Mouse (Mus musculus) midbrain, embryonic 15.5 days (tissue): ENCODE measurements around the gene Tom1. TPM values are rescaled to one million over a fixed set of nuclear protein-coding genes. Genes with fewer than 3 reads are reported as not detected.

Experiments used
- ATAC-seq: fragments of 200-750 bp; cut with Nextera tagmentation; replicated peaks from 2 replicates; pipeline ENCODE4 v1.8.0; 2017; ENCODE audit warnings: moderate TSS enrichment
- H3K27ac ChIP-seq: fragments of 300-500 bp; sonication (generic); 2 replicates; pipeline ENCODE4 v1.5.1; 2015; ENCODE audit warnings: mild to moderate bottlenecking, inconsistent platforms
- H3K27me3 ChIP-seq: fragments of 300-500 bp; sonication (generic); replicated peaks from 2 replicates; pipeline ENCODE4 v1.6.1; 2015; ENCODE audit warnings: inconsistent platforms
- H3K36me3 ChIP-seq: fragments of 300-500 bp; sonication (generic); replicated peaks from 2 replicates; pipeline ENCODE4 v1.6.1; 2015; ENCODE audit warnings: inconsistent platforms
- H3K4me1 ChIP-seq: fragments of 300-500 bp; sonication (generic); 2 replicates; pipeline ENCODE4 v1.6.1; 2015; ENCODE audit warnings: inconsistent platforms
- H3K4me2 ChIP-seq: fragments of 300-500 bp; sonication (generic); 2 replicates; pipeline ENCODE4 v1.6.1; 2015; ENCODE audit warnings: inconsistent platforms, mild to moderate bottlenecking, moderate library complexity
- H3K4me3 ChIP-seq: fragments of 300-500 bp; sonication (generic); 2 replicates; pipeline ENCODE4 v1.5.1; 2015; ENCODE audit warnings: mild to moderate bottlenecking, inconsistent platforms
- H3K9ac ChIP-seq: fragments of 300-500 bp; sonication (generic); 2 replicates; pipeline ENCODE4 v1.6.1; 2015; ENCODE audit warnings: mild to moderate bottlenecking, inconsistent platforms
- H3K9me3 ChIP-seq: fragments of 300-500 bp; sonication (generic); 2 replicates; pipeline ENCODE4 v1.6.1; 2016; ENCODE audit warnings: inconsistent platforms
- WGBS: fragments of 180-500 bp; shearing (Covaris S2); methylation state at CpG from one replicate; pipeline ENCODE4 v1.1.7; 2015; ENCODE audit warnings: mixed read lengths; 5-methylcytosine and 5-hydroxymethylcytosine counted together
- polyA plus RNA-seq: library from polyadenylated mRNA; unstranded; fragments of >200 nt; fragmentation: Nextera tagmentation; extraction: Ambion mirVana; gene quantifications from 2 replicates; pipeline ENCODE4 v1.2.1, GENCODE M21; 2015

The Tom1 gene
- polyA plus RNA-seq, 1 experiment from 2014 or later: 34.3 TPM

- Histone ChIP-seq H3K9ac (no peak overlapping the region), H3K9me3 (no peaks in the 10 kb centered on the region), H3K4me2 (no peak overlapping the region), H3K4me3 (no peak overlapping the region), H3K27me3 (no peaks in the 10 kb centered on the region), H3K36me3 (no peaks in the 10 kb centered on the region), H3K27ac (no peak overlapping the region), H3K4me1 (no peaks in the 10 kb centered on the region)
- ATAC-seq: no peak
- WGBS: 94% methylated on average over 4 of the region's 4 CpGs
Measured at GRCm38 (mm10) chr8:75053342-75053741, 19.8 kb downstream of the Tom1 start.

- H3K9ac ChIP-seq: no peak overlapping the region
- H3K4me3 ChIP-seq: no peak overlapping the region
- no peaks in the 10 kb centered on the region for H3K9me3 ChIP-seq
- no peaks in the 10 kb centered on the region for H3K36me3 ChIP-seq
- 98% methylated on average over 2 of the region's 2 CpGs for WGBS
- no peaks in the 10 kb centered on the region for H3K27me3 ChIP-seq
- ATAC-seq: no peak
- no peaks in the 10 kb centered on the region for H3K4me1 ChIP-seq
- no peak overlapping the region for H3K4me2 ChIP-seq
- no peak overlapping the region for H3K27ac ChIP-seq
Measured at GRCm38 (mm10) chr8:75055673-75056072, 22.2 kb downstream of the Tom1 start.

GRCm38 (mm10) chr8:75060022-75060421 is 26.5 kb downstream of the Tom1 start:
- Histone ChIP-seq H3K36me3 (0 out of 2 replicates have a peak, but pooled peaks cover 2% of the 10 kb centered on the region), H3K27ac (no peak overlapping the region), H3K9me3 (no peaks in the 10 kb centered on the region), H3K9ac (no peak overlapping the region), H3K4me3 (no peak overlapping the region), H3K4me1 (no peaks in the 10 kb centered on the region), H3K27me3 (no peaks in the 10 kb centered on the region), H3K4me2 (no peak overlapping the region)
- WGBS: 82% methylated on average over 6 of the region's 6 CpGs
- no peak for ATAC-seq

GRCm38 (mm10) chr8:75060815-75061214 is 27.3 kb downstream of the Tom1 start:
- Histone ChIP-seq H3K9me3 (no peaks in the 10 kb centered on the region), H3K36me3 (0 out of 2 replicates have a peak, but pooled peaks cover 2% of the 10 kb centered on the region), H3K27ac (no peak overlapping the region), H3K27me3 (no peaks in the 10 kb centered on the region), H3K4me1 (no peaks in the 10 kb centered on the region), H3K9ac (no peak overlapping the region), H3K4me2 (no peak overlapping the region), H3K4me3 (no peak overlapping the region)
- ATAC-seq: no peak
- whole genome bisulfite sequencing: 94% methylated on average over 2 of the region's 2 CpGs

GRCm38 (mm10) chr8:75063290-75063689 is 29.8 kb downstream of the Tom1 start:
- Histone ChIP-seq H3K4me3 (no peak overlapping the region), H3K9me3 (no peaks in the 10 kb centered on the region)

GRCm38 (mm10) chr8:75064790-75065189 is 31.3 kb downstream of the Tom1 start:
- H3K9ac ChIP-seq: no peak overlapping the region
- H3K36me3 ChIP-seq: 0 out of 2 replicates have a peak, but pooled peaks cover 2% of the 10 kb centered on the region
- no peaks in the 10 kb centered on the region for H3K27me3 ChIP-seq
- no peak overlapping the region for H3K27ac ChIP-seq
- H3K9me3 ChIP-seq: no peaks in the 10 kb centered on the region
- 82% methylated on average over 3 of the region's 3 CpGs for WGBS
- no peak overlapping the region for H3K4me2 ChIP-seq
- ATAC-seq: no peak
- no peak overlapping the region for H3K4me3 ChIP-seq
- H3K4me1 ChIP-seq: no peaks in the 10 kb centered on the region

More at GRCm38 (mm10) chr8:75063290-75063689, 29.8 kb downstream of the Tom1 start:
- no peak overlapping the region for H3K27ac ChIP-seq
- H3K9ac ChIP-seq: no peak overlapping the region
- H3K4me2 ChIP-seq: no peak overlapping the region
- WGBS: 89% methylated on average over 3 of the region's 3 CpGs
- H3K36me3 ChIP-seq: 0 out of 2 replicates have a peak, but pooled peaks cover 2% of the 10 kb centered on the region
- H3K4me1 ChIP-seq: no peaks in the 10 kb centered on the region
- ATAC-seq: no peak
- H3K27me3 ChIP-seq: no peaks in the 10 kb centered on the region

- no peaks in the 10 kb centered on the region for H3K27me3 ChIP-seq
- no peak overlapping the region for H3K4me2 ChIP-seq
- H3K9ac ChIP-seq: no peak overlapping the region
- no peak overlapping the region for H3K4me3 ChIP-seq
- H3K4me1 ChIP-seq: no peaks in the 10 kb centered on the region
- 83% methylated on average over 6 of the region's 6 CpGs for whole genome bisulfite sequencing
- no peak overlapping the region for H3K27ac ChIP-seq
- no peaks in the 10 kb centered on the region for H3K9me3 ChIP-seq
- H3K36me3 ChIP-seq: 0 out of 2 replicates have a peak, but pooled peaks cover 2% of the 10 kb centered on the region
- no peak for ATAC-seq
Measured at GRCm38 (mm10) chr8:75067287-75067686, 33.8 kb downstream of the Tom1 start.

- no peak overlapping the region for H3K27ac ChIP-seq
- no peak for ATAC-seq
- H3K9ac ChIP-seq: no peak overlapping the region
- no peak overlapping the region for H3K4me3 ChIP-seq
- 81% methylated on average over 1 of the region's 1 CpGs for WGBS
- H3K4me1 ChIP-seq: no peaks in the 10 kb centered on the region
- no peaks in the 10 kb centered on the region for H3K27me3 ChIP-seq
- H3K4me2 ChIP-seq: no peak overlapping the region
- H3K9me3 ChIP-seq: no peaks in the 10 kb centered on the region
- no peaks in the 10 kb centered on the region for H3K36me3 ChIP-seq
Measured at GRCm38 (mm10) chr8:75070297-75070696, 36.8 kb downstream of the Tom1 start.

GRCm38 (mm10) chr8:75071627-75072346 is 38.3 kb downstream of the Tom1 start:
- Histone ChIP-seq H3K27ac (no peak overlapping the region), H3K36me3 (no peaks in the 10 kb centered on the region), H3K27me3 (no peaks in the 10 kb centered on the region), H3K9me3 (no peaks in the 10 kb centered on the region), H3K4me2 (no peak overlapping the region), H3K4me1 (no peaks in the 10 kb centered on the region), H3K4me3 (no peak overlapping the region), H3K9ac (no peak overlapping the region)
- WGBS: 23% methylated on average over 4 of the region's 4 CpGs
- ATAC-seq: peak; percentile 90

- Histone ChIP-seq H3K36me3 (no peaks in the 10 kb centered on the region), H3K4me3 (no peak overlapping the region), H3K27me3 (no peaks in the 10 kb centered on the region), H3K27ac (no peak overlapping the region), H3K9ac (no peak overlapping the region), H3K9me3 (no peaks in the 10 kb centered on the region), H3K4me1 (no peaks in the 10 kb centered on the region), H3K4me2 (no peak overlapping the region)
- no peak for ATAC-seq
- WGBS: 100% methylated on average over 1 of the region's 1 CpGs
Measured at GRCm38 (mm10) chr8:75074876-75075275, 41.4 kb downstream of the Tom1 start.

- whole genome bisulfite sequencing: 77% methylated on average over 1 of the region's 1 CpGs
- Histone ChIP-seq H3K27ac (no peak overlapping the region), H3K9me3 (no peaks in the 10 kb centered on the region), H3K4me2 (no peak overlapping the region), H3K4me1 (peaks cover under 1% of the 10 kb centered on the region; the same call in 1 of the 2 replicates), H3K9ac (no peak overlapping the region), H3K4me3 (no peak overlapping the region), H3K27me3 (no peaks in the 10 kb centered on the region), H3K36me3 (no peaks in the 10 kb centered on the region)
- no peak for ATAC-seq
Measured at GRCm38 (mm10) chr8:75078215-75078614, 44.7 kb downstream of the Tom1 start.

- ATAC-seq: no peak
- Histone ChIP-seq H3K4me2 (no peak overlapping the region), H3K4me1 (peaks cover 6% of the 10 kb centered on the region; the same call in 1 of the 2 replicates), H3K27ac (no peak overlapping the region), H3K4me3 (no peak overlapping the region), H3K27me3 (no peaks in the 10 kb centered on the region), H3K36me3 (no peaks in the 10 kb centered on the region), H3K9me3 (no peaks in the 10 kb centered on the region), H3K9ac (no peak overlapping the region)
- WGBS: 94% methylated on average over 9 of the region's 9 CpGs
Measured at GRCm38 (mm10) chr8:75078851-75079250, 45.3 kb downstream of the Tom1 start.
